Mouse (Mus musculus) spleen, postnatal 14 days (tissue): Measurements from ENCODE around the gene Ddb2.
"Not testable (repeated sequence)": the region's sequence is repeated elsewhere in the genome, so short reads cannot be mapped to it uniquely, and the experiment has no call there.

Experiments
- DNase-seq, 2 experiments: peaks; one replicate each; pipeline ENCODE4 v3.0.0; 2021 to 2022; ENCODE audit warnings: low spot score in 2 of 2

Gene Ddb2

DNA sequence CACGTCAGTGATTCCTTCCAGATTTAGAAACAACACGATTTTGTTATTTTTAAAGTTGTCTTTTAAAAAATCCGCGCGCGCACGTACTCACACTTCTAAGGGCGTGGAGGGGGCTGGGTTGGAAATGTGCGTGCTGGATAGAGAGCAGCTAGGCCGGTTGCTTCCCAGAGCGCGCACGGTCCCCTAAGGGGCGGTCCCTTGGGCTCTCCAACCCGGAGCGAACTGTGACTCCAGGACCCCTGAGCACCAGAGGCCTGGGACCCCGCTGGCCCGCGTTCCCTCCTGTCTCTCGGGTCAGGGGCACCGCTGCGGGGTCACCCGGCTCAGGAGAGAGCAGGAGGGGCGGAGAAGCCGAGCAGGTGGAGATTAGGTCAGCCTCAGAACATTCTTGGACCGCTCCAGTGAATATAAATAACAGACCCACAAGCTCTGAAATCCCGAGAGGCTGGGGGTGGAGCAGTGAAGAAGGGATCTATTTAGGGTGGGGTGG lies 18.9 kb upstream of the Ddb2 start, which contains the start of gene Pacsin3:
Gene Pacsin3, plus strand, starts transcription at position 294 of the 490 bp plus-strand sequence.
- DNase-seq: no peak

DNA sequence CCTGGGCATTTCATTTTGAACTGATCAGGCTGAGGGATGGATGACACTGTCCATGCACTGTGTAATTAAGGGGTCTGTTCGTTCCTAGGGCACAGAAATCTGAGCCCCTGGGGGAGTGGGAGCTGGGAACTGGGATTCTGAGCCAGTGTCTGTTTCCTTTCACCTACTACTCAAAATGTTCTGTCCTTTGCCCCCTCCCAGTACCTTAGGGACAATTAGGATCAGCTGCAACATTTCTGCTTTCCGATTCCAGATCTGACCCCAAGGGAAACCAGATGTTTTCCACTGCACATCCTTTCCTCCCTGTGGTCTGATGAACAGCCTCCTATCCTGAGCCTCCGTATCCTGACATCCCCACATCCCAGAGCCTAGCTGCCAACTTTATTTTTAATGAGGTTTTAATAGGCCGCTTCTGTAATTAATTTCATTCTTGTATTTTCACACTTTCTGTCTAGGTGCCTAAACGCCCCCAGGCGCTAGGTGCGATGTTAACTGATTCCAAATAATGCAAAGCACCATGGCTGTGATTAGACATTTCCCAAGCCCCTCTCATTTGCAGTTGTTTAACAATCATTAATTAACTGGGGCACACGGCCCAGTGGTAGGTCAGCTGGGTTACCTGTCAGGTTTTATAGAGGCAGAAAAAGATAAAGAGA lies 18.1 kb upstream of the Ddb2 start:
- DNase-seq: no peak

DNA sequence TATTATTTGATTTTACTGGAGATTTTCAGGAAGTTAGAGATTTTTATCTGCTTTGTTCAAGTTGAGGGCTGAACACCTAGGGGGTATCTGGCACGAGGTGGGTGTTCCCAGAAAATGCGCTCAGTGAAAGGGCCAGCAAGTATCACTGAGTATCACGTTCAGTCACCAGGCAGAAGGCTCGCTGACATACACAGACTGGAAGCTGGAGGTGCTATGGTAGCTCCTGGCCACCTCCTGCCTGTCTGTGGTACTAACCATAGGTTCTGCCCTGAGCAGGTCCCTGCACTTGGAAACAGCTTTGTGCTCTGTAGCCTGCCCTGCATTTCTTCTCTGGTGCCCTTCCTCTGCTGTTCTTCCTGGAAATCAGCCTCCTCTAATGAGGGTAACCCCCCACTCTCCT lies 15.7 kb upstream of the Ddb2 start:
- no peak for DNase-seq

DNA sequence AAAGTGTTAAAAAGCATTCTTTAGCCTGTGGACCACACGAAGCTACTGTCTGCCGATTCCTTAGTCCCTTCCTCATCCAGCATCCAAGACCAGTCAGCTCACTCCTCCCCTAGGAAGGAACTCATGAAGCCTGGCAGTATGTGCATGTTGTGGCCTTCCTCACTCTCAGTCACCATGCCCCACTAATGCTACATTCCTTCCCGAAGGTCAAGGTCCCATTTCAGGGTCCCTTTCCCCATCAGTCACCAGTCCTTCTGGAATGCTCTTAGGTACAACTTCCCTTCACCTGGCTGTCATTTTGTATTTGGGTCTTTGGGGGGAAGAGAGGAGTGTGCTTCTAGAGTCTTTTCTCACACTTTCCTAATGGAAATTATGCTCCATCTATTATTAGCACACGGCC lies 15.2 kb upstream of the Ddb2 start:
- no peak for DNase-seq

DNA sequence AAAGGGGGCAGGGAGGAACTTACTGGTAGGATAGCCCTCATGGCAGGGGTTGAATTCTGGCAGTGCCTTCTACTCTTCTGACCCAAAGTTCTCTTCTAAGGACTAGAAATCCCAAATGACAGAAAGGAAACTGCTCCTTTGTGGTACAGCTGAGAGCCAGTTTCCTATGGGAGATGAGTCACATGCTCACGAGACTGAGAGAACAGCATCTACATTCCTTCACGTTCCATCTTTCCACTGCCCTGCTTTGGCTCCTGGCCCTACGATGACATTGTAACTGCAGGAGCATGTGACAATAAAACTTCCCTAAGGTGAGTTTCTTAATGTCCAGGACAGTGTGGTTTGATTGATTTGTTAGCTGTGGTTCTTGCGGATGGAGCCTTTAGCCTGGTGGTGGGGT lies 11.6 kb upstream of the Ddb2 start:
- DNase-seq: no peak

DNA sequence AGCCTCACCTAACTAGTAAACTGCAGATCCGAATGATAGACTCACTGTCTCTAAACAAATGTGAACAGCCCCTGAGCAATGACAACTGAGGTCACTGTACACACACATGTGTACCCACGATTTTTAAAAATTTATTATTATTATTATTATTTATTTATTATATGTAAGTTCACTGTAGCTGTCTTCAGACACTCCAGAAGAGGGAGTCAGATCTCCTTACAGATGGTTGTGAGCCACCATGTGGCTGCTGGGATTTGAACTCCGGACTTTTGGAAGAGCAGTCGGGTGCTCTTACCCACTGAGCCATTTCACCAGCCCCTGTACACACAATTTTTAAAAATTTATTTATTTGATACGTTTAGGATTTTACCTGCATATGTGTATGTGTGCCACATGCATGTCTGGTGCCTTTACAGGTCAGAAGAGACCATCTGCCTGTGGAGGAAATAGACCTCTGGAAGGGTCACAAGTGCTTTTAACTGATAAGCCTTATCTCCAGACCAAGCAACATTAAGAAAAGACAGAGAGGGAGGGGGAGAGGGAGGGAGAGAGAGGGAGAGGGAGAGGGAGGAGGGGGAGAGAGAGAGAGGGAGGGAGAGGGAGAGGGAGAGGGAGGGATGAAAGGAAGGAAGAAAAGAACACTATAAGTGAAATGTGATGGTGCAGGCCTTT lies 7.9 kb upstream of the Ddb2 start:
- DNase-seq: no peak

DNA sequence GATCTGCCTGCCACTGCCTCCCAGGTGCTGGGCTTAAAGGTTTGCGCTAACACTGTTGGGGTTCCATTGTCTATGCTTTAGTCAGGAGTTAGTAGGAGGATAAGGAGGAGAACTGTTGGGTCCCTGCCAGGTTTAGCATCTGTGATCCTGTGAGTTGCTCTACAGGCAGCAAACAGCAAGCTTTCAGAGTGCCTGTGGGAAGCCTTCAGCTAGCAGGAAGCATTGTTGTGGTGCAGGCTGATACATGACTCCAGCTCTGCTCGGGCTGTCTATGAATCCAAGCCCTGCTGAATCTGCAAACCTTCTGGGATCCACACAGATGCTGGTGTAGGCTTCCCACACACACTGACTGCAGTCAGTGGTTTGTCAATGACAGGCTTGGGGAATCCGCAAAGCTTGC lies 6.6 kb upstream of the Ddb2 start:
- no peak for DNase-seq

DNA sequence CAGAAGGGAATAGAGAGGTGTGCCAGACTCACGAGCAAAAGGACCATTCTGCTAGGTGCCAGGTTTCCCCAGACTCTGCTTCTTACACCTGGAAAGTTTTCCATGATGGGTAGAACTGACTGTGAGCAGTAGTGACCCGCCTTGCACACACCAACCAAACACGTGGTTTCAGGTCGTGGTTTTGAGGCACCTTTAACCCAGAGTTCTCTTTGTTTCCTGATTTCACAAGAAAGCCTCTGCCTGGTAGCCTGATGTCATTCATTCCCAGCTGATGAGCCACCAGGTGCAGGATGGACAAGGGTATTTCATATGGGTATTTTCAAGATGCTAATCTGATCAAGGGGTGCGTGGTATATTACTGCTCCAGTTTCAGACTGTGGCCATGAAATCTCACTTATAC lies 5.8 kb upstream of the Ddb2 start:
- DNase-seq: no peak

DNA sequence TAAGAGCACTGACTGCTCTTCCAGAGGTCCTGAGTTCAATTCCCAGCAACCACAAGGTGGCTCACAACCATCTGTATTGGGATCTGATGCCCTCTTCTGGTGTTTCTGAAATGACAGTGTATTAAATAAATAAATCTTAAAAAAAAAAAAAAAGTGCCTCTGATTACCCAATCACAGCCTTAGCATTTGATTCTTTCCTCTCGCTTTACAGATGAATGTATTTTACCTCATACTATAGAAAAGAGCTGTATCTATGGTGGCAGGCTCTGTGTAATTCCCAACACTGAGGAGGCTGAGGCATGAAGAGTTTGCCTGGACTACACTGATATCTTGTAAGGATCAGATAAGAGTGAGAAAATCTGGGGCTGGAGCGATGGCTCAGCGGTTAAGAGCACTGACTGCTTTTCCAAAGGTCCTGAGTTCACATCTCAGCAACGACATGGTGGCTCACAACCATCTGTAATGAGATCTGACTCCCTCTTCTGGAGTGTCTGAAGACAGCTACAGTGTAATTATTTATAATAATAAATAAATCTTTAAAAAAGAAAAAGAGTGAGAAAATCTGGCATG lies 814 bp upstream of the Ddb2 start:
- DNase-seq: not testable (repeated sequence)

DNA sequence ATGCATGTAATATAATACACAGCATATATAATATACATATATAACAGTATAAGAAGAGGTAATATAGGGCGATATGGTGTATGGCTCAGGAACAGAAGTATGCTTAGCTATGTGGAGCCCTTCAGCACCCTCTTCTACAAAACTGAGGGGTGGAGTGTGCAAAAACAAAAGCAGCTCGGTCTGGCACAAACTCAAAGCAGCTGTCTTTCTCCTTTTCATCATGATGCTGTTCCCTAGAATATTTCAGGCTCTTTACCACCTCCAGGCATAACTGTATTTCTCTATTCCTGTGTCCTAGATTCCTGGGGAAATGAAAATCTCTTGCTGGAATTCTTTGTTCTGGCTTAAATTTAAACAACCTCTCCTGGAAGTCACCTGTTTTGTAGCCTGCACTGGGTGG lies 7.0 kb downstream of the Ddb2 start:
- no peak for DNase-seq

DNA sequence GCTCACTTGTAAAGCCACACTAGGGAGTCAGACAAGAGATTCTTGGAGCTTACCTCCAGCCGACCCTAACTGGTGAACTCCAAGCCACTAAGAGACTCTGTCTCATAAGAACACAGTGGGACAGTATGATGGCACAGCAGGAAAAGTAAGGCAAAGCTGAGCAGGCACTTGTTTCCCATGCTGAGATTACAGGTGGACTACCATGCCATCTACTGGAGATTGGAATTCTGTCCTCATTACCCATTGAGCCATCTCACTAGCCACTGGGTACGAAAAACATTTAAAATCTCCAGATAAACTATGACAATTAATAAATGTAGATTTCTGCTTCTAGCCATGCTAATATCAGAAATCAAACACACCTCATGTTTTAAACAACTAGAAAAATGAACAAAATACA lies 13.2 kb downstream of the Ddb2 start:
- no peak for DNase-seq

DNA sequence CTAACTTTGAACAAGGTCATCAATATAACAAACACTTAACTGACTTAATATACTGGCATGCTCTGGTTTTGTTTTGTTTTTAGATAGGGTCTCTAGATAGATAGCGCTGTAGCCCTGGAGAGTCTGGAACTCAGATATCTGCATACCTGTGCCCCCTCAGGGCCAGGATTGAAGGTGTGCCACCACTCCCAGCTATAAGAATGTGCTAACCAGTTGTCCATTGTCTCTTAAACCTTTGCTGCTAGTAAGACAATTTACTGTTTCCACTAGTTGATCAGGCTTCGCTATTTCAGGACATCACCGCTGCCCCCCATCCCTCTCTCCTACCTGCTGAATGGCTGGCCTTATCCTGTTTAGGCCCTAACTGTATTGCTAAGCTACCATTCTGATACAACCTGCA lies 16.3 kb downstream of the Ddb2 start:
- DNase-seq: no peak

DNA sequence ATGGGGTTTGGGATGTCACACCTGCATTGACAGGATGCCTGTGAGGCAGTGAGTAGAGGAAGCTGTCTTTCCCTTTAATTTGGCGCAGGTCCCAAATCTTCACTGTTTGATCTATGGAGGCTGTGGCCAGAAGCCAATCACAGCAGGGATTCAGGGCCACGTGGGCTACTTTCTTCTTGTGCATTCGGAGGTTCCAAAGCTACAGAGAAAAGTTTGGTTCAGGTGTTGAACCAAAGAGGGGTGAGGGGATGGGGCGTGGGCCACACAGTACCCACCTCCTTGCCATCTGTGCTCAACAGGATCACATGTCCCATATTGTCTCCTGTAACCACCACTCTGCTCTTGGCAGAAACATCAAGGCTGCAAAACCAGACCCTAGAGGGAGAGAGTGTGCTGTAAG lies 19.8 kb downstream of the Ddb2 start:
- no peak for DNase-seq

DNA sequence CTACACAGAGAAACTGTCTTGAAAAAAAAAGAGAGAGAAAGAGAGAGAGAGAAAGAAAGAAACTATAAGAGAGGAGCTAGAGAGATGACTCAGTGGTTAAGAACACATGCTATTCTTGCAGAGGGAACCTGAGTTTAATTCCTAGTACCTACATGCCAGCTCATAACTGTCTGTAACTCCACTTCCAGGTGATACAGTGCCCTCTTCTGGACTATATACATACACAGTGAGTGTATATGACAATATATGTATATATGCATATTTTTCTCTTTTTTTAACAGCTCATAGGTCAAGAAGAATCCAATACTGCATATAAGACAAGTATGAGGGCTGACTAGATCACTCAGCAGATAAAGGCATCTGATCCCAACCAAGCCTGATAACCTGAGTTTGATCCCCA lies 23.5 kb downstream of the Ddb2 start:
- no peak for DNase-seq

DNA sequence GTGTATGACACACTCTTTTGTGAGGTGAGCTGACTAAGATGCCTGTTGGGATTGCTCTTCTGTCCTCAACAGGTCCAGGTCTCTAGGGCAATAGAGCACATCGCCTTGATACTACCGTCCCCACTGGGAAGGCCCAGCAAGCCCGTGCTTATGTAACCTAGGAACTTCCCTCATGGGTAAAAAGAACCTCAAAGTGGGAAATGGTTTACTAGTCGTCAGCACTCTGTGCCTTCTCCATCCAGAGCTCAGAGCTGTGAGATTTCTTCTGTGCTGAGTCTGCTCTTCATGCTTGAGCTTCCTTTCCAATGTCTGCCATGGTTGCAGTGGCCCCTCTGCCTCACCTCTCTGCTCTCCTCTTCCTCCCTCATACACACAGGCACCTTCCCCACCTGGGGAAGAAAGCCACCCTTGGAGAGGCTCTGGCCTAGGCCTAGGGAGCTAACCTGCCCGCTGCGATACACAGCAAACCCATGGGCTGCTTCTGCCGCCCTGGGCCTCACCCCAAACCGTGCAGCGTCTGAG lies 30.5 kb downstream of the Ddb2 start:
- no peak for DNase-seq

DNA sequence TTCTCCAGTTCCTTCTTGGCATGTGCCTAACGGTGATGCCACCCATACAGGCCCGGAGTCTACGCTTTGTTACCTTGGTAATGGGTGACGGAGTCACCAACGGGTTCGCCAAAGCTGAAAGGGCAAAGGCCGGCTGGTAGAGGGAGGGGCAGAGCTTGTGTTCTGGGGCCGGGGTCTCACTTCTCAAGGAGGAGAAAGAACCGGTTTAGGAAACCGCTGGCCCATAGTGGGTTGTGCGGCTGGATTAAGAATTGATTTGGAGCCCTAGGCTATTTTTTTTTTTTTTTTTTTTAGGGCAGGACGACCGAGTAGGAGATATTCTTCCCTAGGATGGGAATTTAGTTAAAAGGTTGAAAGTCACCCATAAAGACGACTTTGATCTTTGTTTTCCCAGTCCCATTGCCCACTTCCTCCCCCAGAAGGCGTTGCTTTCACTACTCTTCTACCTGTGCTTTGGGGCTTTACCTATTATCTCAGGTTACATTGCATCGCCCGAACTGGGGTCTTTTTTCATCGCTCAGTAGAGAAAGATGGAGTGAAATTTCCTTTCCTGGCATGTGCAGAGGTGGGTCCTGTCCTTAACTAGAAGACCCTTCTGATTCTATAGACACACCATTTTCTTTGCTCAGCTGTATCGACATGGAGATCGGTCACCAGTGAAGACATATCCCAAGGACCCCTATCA lies 33.7 kb downstream of the Ddb2 start:
- no peak for DNase-seq

DNA sequence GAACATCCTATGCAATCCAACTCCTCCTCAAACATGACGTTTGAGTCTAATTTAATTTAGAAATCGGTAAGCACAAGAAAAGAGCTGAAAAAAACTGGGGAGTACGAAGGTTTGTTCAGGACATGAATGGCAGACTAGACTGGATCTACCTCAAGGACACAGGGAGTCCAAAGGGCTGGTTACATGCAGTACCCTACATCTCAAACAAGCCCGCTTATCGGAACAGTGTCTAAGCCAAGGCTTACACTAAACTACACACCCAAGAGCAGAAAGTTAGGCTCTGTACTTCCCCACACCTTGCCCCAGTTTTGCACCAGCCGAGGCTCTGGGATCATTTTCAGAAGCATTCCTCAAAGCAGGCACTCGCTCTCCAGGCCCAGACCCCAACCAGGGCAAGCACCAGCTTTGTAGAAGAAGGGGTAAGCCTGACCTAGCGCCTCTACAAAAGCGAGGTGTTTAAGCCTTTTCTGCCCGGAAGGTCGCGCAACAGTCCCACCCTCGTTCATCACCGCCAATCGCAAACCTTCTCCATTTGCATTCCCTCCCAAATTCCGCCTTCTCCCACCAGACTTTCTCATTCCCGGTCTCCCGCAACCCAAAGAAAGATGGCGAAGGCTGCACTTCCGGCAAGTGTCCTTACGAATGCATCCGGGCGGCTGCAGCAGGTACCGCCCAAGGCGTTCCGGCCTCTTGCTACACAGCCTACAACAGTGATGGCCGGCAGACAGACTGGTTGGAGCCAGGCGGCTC lies 34.4 kb downstream of the Ddb2 start, which contains the start of the genes Nr1h3 and Acp2:
Gene Nr1h3, minus strand, starts transcription at position 613 of the 750 bp plus-strand sequence.
Gene Acp2, plus strand, starts transcription at position 664 of the 750 bp plus-strand sequence.
- peak; percentile 83 to 88 for DNase-seq

DNA sequence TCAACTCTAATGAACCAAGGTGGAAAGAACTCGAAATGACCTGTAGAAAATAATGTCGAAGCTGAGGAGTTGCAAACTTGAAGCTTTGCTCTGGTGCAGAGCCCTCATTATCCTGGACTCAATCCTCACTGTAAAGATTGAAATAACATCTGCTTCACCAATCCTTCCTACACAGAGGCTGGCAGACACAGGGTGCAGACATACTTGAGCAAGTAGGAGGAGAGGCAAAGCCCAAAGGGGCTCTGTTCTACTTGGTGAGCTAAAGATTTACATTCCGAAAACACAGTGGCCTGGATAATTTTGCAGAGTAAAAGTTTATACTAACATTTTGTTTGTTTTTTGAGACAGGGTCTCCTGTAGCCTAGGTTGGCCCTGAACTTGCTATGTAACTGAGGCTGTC lies 37.9 kb downstream of the Ddb2 start:
- DNase-seq: no peak

DNA sequence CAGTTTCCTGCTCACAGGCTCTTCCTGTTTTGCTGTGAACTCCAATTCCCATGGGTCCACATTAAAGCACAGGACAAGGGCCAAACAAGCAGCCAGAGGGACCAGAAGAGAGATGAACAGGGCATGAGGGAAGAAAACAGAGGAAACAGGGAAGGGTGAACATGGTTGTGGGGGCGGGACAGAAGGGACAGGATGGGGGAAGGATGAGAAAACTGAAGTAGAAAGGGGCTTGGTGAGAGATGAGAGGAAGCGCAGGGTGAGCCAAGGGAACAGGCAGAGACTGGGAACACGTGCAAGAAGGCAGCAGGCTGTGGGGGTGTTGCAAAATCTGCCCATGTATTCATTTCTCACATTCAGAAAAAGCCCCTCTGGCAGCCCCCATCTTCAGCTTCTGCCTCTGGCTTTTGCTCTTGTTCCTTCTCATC lies 40.2 kb downstream of the Ddb2 start:
- no peak for DNase-seq

DNA sequence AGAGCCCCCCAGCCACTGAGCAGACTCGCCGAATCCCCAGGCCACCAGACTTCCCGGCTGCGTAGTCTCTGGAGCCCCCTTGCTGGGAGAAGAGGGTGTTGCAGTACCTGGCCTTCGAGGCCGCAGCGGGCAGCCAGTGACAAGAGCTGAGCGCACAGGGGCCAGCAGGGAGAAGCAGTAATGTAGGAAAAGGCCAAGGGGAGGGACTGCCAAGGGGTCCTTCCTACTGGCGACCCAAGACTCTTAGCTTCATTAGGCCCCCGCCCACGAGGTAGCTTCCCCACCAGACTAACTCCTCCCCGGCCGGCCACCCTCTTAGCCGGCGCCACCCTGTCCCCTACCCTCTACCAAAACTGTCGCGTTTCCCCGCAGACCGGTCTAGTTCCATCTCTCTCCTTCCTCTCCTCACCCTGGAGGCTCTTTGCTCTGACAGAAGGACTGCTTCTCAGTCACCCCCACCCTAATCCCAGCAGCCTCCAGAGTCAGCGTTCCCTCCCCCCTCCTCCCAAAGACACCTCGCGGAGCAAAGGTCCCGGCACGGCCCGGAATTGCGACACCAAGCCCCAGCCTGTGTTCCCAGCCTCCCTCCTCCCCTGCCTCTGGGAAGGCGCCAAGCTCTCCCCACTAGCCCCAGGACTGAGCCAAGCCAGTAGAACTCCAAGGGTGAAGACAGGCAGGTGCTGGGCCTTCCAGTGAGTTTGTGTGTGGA lies 42.0 kb downstream of the Ddb2 start:
- peak in 1 of 2 experiments; percentile 45 for DNase-seq

DNA sequence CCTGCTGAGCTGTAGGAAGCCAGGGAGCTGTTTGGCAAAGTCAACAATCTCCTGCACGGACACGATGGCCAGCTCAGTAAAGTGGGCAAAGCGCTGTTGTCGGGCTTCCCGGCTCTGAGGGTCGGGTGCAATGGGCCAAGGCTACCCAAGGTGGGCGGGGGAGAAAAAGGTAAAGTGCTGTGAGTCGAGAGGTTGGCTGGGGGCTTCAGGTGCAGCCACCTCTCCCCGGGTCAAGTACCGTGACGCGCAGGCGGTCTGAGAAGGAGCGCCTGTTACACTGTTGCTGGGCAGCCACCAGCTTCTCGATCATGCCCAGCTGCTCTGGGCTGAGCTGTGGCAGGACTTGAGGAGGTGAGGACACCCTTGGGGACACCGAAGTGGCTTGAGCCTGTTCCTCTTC lies 46.3 kb downstream of the Ddb2 start:
- DNase-seq: no peak
